Mouse (Mus musculus): ENCODE results near the gene Prps2. TPM values are rescaled to one million over a fixed set of nuclear protein-coding genes. Genes with fewer than 3 reads are reported as not detected.

Gene Prps2
- polyA plus RNA-seq, 1 experiment from 2014 or later, result 22.5 TPM

GRCm38 (mm10) chrX:167344356-167344755, 38.2 kb downstream of the Prps2 start:
- DNase-seq (ENCODE audit: low spot score) (peak; percentile 42), ATAC-seq (replicated peaks; ENCODE audit: low FRiP score, low read depth) (peak; percentile 33; the same call in 1 of the 2 replicates)
- H3K36me3 ChIP-seq (ENCODE audit: insufficient read depth, low read length), result no peaks in the 10 kb centered on the region
- 42% methylated on average over 1 of the region's 1 CpGs for WGBS
- H3K27me3 ChIP-seq (ENCODE audit: insufficient read depth, low read length), result no peaks in the 10 kb centered on the region; the same call in 1 of the 2 replicates
- no peak overlapping the region for H3K27ac ChIP-seq
- H3K4me3 ChIP-seq (replicated peaks; ENCODE audit: low read depth, low read length), result no peak overlapping the region
- H3K4me1 ChIP-seq (replicated peaks; ENCODE audit: insufficient read depth, low read length), result no peaks in the 10 kb centered on the region
- no peak for TF ChIP-seq CTCF (IDR thresholded peaks at IDR 0.05; ENCODE audit: low read depth)
- no peak overlapping the region for H3K9ac ChIP-seq (ENCODE audit: low read depth, low read length)
- no peaks in the 10 kb centered on the region for H3K9me3 ChIP-seq (replicated peaks; ENCODE audit: low read length)
- H3K4me2 ChIP-seq (ENCODE audit: low read length), result no peak overlapping the region

GRCm38 (mm10) chrX:167341811-167342210, 40.7 kb downstream of the Prps2 start:
- Histone ChIP-seq H3K27me3 (ENCODE audit: insufficient read depth, low read length) (no peaks in the 10 kb centered on the region; the same call in 1 of the 2 replicates), H3K4me1 (replicated peaks; ENCODE audit: insufficient read depth, low read length) (no peaks in the 10 kb centered on the region), H3K9ac (ENCODE audit: low read depth, low read length) (no peak overlapping the region), H3K4me2 (ENCODE audit: low read length) (no peak overlapping the region), H3K27ac (no peak overlapping the region), H3K4me3 (replicated peaks; ENCODE audit: low read depth, low read length) (no peak overlapping the region), H3K36me3 (ENCODE audit: insufficient read depth, low read length) (no peaks in the 10 kb centered on the region), H3K9me3 (replicated peaks; ENCODE audit: low read length) (no peaks in the 10 kb centered on the region)
- no peak for DNase-seq (ENCODE audit: low spot score)
- no peak for TF ChIP-seq CTCF (IDR thresholded peaks at IDR 0.05; ENCODE audit: low read depth)
- 83% methylated on average over 3 of the region's 3 CpGs for WGBS
- no peak for ATAC-seq (replicated peaks; ENCODE audit: low FRiP score, low read depth)

- H3K9me3 ChIP-seq (replicated peaks; ENCODE audit: low read length), result no peaks in the 10 kb centered on the region
- no peaks in the 10 kb centered on the region for H3K4me1 ChIP-seq (replicated peaks; ENCODE audit: insufficient read depth, low read length)
- H3K27me3 ChIP-seq (ENCODE audit: insufficient read depth, low read length), result no peaks in the 10 kb centered on the region; the same call in 1 of the 2 replicates
- no peak overlapping the region for H3K27ac ChIP-seq
- H3K4me2 ChIP-seq (ENCODE audit: low read length), result no peak overlapping the region
- no peak for TF ChIP-seq CTCF (IDR thresholded peaks at IDR 0.05; ENCODE audit: low read depth)
- DNase-seq (ENCODE audit: low spot score), result no peak
- WGBS, result 90% methylated on average over 2 of the region's 2 CpGs
- ATAC-seq (replicated peaks; ENCODE audit: low FRiP score, low read depth), result no peak
- no peak overlapping the region for H3K4me3 ChIP-seq (replicated peaks; ENCODE audit: low read depth, low read length)
- H3K9ac ChIP-seq (ENCODE audit: low read depth, low read length), result no peak overlapping the region
- no peaks in the 10 kb centered on the region for H3K36me3 ChIP-seq (ENCODE audit: insufficient read depth, low read length)
Measured at GRCm38 (mm10) chrX:167340190-167340589, 42.4 kb downstream of the Prps2 start.

- Histone ChIP-seq H3K9ac (ENCODE audit: low read depth, low read length) (no peak overlapping the region), H3K9me3 (replicated peaks; ENCODE audit: low read length) (no peaks in the 10 kb centered on the region), H3K4me3 (replicated peaks; ENCODE audit: low read depth, low read length) (no peak overlapping the region), H3K27ac (no peak overlapping the region), H3K4me1 (replicated peaks; ENCODE audit: insufficient read depth, low read length) (no peaks in the 10 kb centered on the region), H3K27me3 (ENCODE audit: insufficient read depth, low read length) (no peaks in the 10 kb centered on the region; the same call in 1 of the 2 replicates), H3K4me2 (ENCODE audit: low read length) (no peak overlapping the region), H3K36me3 (ENCODE audit: insufficient read depth, low read length) (no peaks in the 10 kb centered on the region)
- no peak for TF ChIP-seq CTCF (IDR thresholded peaks at IDR 0.05; ENCODE audit: low read depth)
- ATAC-seq (replicated peaks; ENCODE audit: low FRiP score, low read depth) (no peak), DNase-seq (ENCODE audit: low spot score) (no peak)
- 100% methylated on average over 1 of the region's 1 CpGs for WGBS
Measured at GRCm38 (mm10) chrX:167337990-167338389, 44.6 kb downstream of the Prps2 start.

GRCm38 (mm10) chrX:167334571-167334970, 48.0 kb downstream of the Prps2 start:
- no peak for DNase-seq (ENCODE audit: low spot score)
- no peak for ATAC-seq (replicated peaks; ENCODE audit: low FRiP score, low read depth)
- Histone ChIP-seq H3K4me2 (ENCODE audit: low read length) (no peak overlapping the region), H3K4me3 (replicated peaks; ENCODE audit: low read depth, low read length) (no peak overlapping the region), H3K9me3 (replicated peaks; ENCODE audit: low read length) (no peaks in the 10 kb centered on the region), H3K36me3 (ENCODE audit: insufficient read depth, low read length) (no peaks in the 10 kb centered on the region), H3K4me1 (replicated peaks; ENCODE audit: insufficient read depth, low read length) (no peaks in the 10 kb centered on the region), H3K9ac (ENCODE audit: low read depth, low read length) (no peak overlapping the region), H3K27me3 (ENCODE audit: insufficient read depth, low read length) (no peaks in the 10 kb centered on the region), H3K27ac (no peak overlapping the region)
- WGBS, result 100% methylated on average over 1 of the region's 1 CpGs
- no peak for TF ChIP-seq CTCF (IDR thresholded peaks at IDR 0.05; ENCODE audit: low read depth)

GRCm38 (mm10) chrX:167332607-167333006, 49.9 kb downstream of the Prps2 start:
- no peak for TF ChIP-seq CTCF (IDR thresholded peaks at IDR 0.05; ENCODE audit: low read depth)
- no peak overlapping the region for H3K4me2 ChIP-seq (ENCODE audit: low read length)
- DNase-seq (ENCODE audit: low spot score), result peak; percentile 30
- H3K4me1 ChIP-seq (replicated peaks; ENCODE audit: insufficient read depth, low read length), result no peaks in the 10 kb centered on the region
- no peaks in the 10 kb centered on the region for H3K27me3 ChIP-seq (ENCODE audit: insufficient read depth, low read length)
- H3K9ac ChIP-seq (ENCODE audit: low read depth, low read length), result no peak overlapping the region
- 58% methylated on average over 1 of the region's 1 CpGs for WGBS
- no peak; the same call in 1 of the 2 replicates for ATAC-seq (replicated peaks; ENCODE audit: low FRiP score, low read depth)
- no peaks in the 10 kb centered on the region for H3K36me3 ChIP-seq (ENCODE audit: insufficient read depth, low read length)
- no peaks in the 10 kb centered on the region for H3K9me3 ChIP-seq (replicated peaks; ENCODE audit: low read length)
- H3K4me3 ChIP-seq (replicated peaks; ENCODE audit: low read depth, low read length), result no peak overlapping the region
- H3K27ac ChIP-seq, result no peak overlapping the region

- Histone ChIP-seq H3K4me3 (replicated peaks; ENCODE audit: low read depth, low read length) (no peak overlapping the region), H3K27me3 (ENCODE audit: insufficient read depth, low read length) (no peaks in the 10 kb centered on the region), H3K9ac (ENCODE audit: low read depth, low read length) (no peak overlapping the region), H3K4me1 (replicated peaks; ENCODE audit: insufficient read depth, low read length) (no peaks in the 10 kb centered on the region), H3K27ac (no peak overlapping the region), H3K9me3 (replicated peaks; ENCODE audit: low read length) (no peaks in the 10 kb centered on the region), H3K36me3 (ENCODE audit: insufficient read depth, low read length) (no peaks in the 10 kb centered on the region), H3K4me2 (ENCODE audit: low read length) (no peak overlapping the region)
- TF ChIP-seq CTCF (IDR thresholded peaks at IDR 0.05; ENCODE audit: low read depth), result no peak
- DNase-seq (ENCODE audit: low spot score) (no peak), ATAC-seq (replicated peaks; ENCODE audit: low FRiP score, low read depth) (no peak)
- 71% methylated on average over 4 of the region's 4 CpGs for WGBS
Measured at GRCm38 (mm10) chrX:167330993-167331392, 51.6 kb downstream of the Prps2 start.
